Mouse (Mus musculus) gastrocnemius, adult 2 months (tissue): Measurements from ENCODE around the gene Zbtb21. TPM values are rescaled to one million over a fixed set of nuclear protein-coding genes. Genes with fewer than 3 reads are reported as not detected.
"Not testable (repeated sequence)": the region's sequence is repeated elsewhere in the genome, so short reads cannot be mapped to it uniquely, and the experiment has no call there.

ENCODE experiments used
- DNase-seq: peaks from one replicate; pipeline ENCODE4 v3.0.0; 2022
- H3K27ac ChIP-seq: fragments of 200-600 bp; 2 replicates; pipeline ENCODE4 v1.8.1; 2022; ENCODE audit warnings: mild to moderate bottlenecking
- H3K4me3 ChIP-seq: fragments of 200-600 bp; 2 replicates; pipeline ENCODE4 v1.8.1; 2022; ENCODE audit warnings: mild to moderate bottlenecking, moderate library complexity
- CTCF ChIP-seq: fragments of 200-600 bp; IDR thresholded peaks from 2 replicates; pipeline ENCODE4 v1.8.1; 2022; ENCODE audit warnings: antibody characterized with exemption, mild to moderate bottlenecking, moderate library complexity
- intact Hi-C: fragments of 180-260 bp; cut with DNase I; formaldehyde crosslinking; loops from one replicate; pipeline ENCODE4 v1.15.1; 2025
- long read RNA-seq, 2 experiments: library from polyadenylated mRNA; stranded (forward); transcript quantifications; one replicate each; pipeline ENCODE4 v2.0.0; 2021
- total RNA-seq, 2 experiments: library from RNA; stranded (reverse); gene quantifications; 2 replicates each; pipeline ENCODE4 v1.2.3; 2021

The Zbtb21 gene
- 1 to 10 TPM; 7.4 to 9.1 TPM for total RNA-seq
- long read RNA-seq, experiment 1, full-length matches to known transcripts: 2 of 8 reads
- long read RNA-seq, experiment 1, partial matches to known transcripts: 0 of 8 reads
- long read RNA-seq, experiment 1, other reads (novel, unspliced or antisense): 6 of 8 reads
- long read RNA-seq, experiment 2, full-length matches to known transcripts: 3 of 4 reads
- long read RNA-seq, experiment 2, partial matches to known transcripts: 0 of 4 reads
- long read RNA-seq, experiment 2, other reads (novel, unspliced or antisense): 1 of 4 reads

- intact Hi-C loops: loop anchor here (1.0 to 10.0 kb wide), 4 partner anchors 34 to 158 kb away; partner anchors contain the start of genes B230307C23Rik and Prdm15
- Histone ChIP-seq H3K27ac (peak within 1 kb of the TSS; percentile 99), H3K4me3 (peak within 1 kb of the TSS; percentile 90)
- DNase-seq: peak; percentile 99
- TF ChIP-seq CTCF: no peak
Measured at GRCm38 (mm10) chr16:97962151-97962948, at the start of gene Zbtb21, which contains the start of gene C2cd2. Zbtb21 (minus strand) TSS chr16:97962622. C2cd2 (minus strand) TSS chr16:97962598.

GRCm38 (mm10) chr16:97997383-97997731, 34.9 kb upstream of the Zbtb21 start:
- DNase-seq: not testable (repeated sequence)
- intact Hi-C loops: loop anchor here (2.0 to 10.0 kb wide), 2 partner anchors 35 to 193 kb away; partner anchors contain the start of genes C2cd2 and Zbtb21
- Histone ChIP-seq H3K27ac (peak overlapping the region; percentile 93), H3K4me3 (peak overlapping the region; percentile 82)

GRCm38 (mm10) chr16:97996616-97997382, 34.4 kb upstream of the Zbtb21 start, which contains the start of gene B230307C23Rik:
B230307C23Rik (plus strand) TSS chr16:97997315.
- no peak for TF ChIP-seq CTCF
- H3K27ac ChIP-seq: peak within 1 kb of the TSS; percentile 93
- intact Hi-C loops: loop anchor here (2.0 to 10.0 kb wide), 2 partner anchors 34 to 192 kb away; partner anchors contain the start of genes C2cd2 and Zbtb21
- peak; percentile 87 for DNase-seq
- peak within 1 kb of the TSS; percentile 82 for H3K4me3 ChIP-seq

- no peak for TF ChIP-seq CTCF
- peak; percentile 29 for DNase-seq
- intact Hi-C loops: loop anchor here (2.0 to 10.0 kb wide), 2 partner anchors 33 to 191 kb away; partner anchors contain the start of genes C2cd2 and Zbtb21
- Histone ChIP-seq H3K4me3 (peak overlapping the region; percentile 82), H3K27ac (peak overlapping the region; percentile 93)
Measured at GRCm38 (mm10) chr16:97995849-97996615, 33.6 kb upstream of the Zbtb21 start.

GRCm38 (mm10) chr16:97992477-97992876, 30.1 kb upstream of the Zbtb21 start:
- not testable (repeated sequence) for DNase-seq, H3K4me3 ChIP-seq, H3K27ac ChIP-seq
- intact Hi-C loops: loop anchor here (10.0 kb wide), 1 partner anchor 188 kb away; no protein-coding TSS in a partner anchor

- Histone ChIP-seq H3K27ac (no peak overlapping the region), H3K4me3 (no peak overlapping the region)
- intact Hi-C loops: loop anchor here (10.0 kb wide), 1 partner anchor 187 kb away; no protein-coding TSS in a partner anchor
- DNase-seq: no peak
- TF ChIP-seq CTCF: peak; percentile 30; the same call in 1 of the 2 replicates
Measured at GRCm38 (mm10) chr16:97991517-97991916, 29.1 kb upstream of the Zbtb21 start.

GRCm38 (mm10) chr16:97984589-97984988, 22.2 kb upstream of the Zbtb21 start:
- no peak overlapping the region for H3K4me3 ChIP-seq
- no peak for DNase-seq
- TF ChIP-seq CTCF: no peak
- H3K27ac ChIP-seq: no peak overlapping the region
- intact Hi-C loops: no loop called here

- no peak overlapping the region for H3K27ac ChIP-seq
- no peak for TF ChIP-seq CTCF
- no peak overlapping the region for H3K4me3 ChIP-seq
- intact Hi-C loops: no loop called here
- DNase-seq: no peak
Measured at GRCm38 (mm10) chr16:97981362-97981761, 18.9 kb upstream of the Zbtb21 start.

- Histone ChIP-seq H3K4me3 (no peak overlapping the region), H3K27ac (no peak overlapping the region)
- intact Hi-C loops: no loop called here
- no peak for DNase-seq
- TF ChIP-seq CTCF: no peak
Measured at GRCm38 (mm10) chr16:97977722-97978121, 15.3 kb upstream of the Zbtb21 start.

- DNase-seq: no peak
- intact Hi-C loops: no loop called here
- no peak overlapping the region for H3K4me3 ChIP-seq
- no peak for TF ChIP-seq CTCF
- no peak overlapping the region for H3K27ac ChIP-seq
Measured at GRCm38 (mm10) chr16:97977277-97977676, 14.9 kb upstream of the Zbtb21 start.

- intact Hi-C loops: loop anchor here (2.0 to 10.0 kb wide), 3 partner anchors 33 to 159 kb away; partner anchors contain the start of genes B230307C23Rik and Prdm15
Measured at GRCm38 (mm10) chr16:97963956-97964540, 1.6 kb upstream of the Zbtb21 start.

More at GRCm38 (mm10) chr16:97963956-97964540, 1.6 kb upstream of the Zbtb21 start:
- TF ChIP-seq CTCF: no peak
- no peak for DNase-seq
- no peak overlapping the region for H3K27ac ChIP-seq
- H3K4me3 ChIP-seq: no peak overlapping the region
